Mouse (Mus musculus) embryo, embryonic 10 days (tissue): ENCODE measurements around the gene Sf3a2.
A peak's percentile ranks its signal among the peaks of the same experiment; 100 is the strongest.

ENCODE experiments used
- DNase-seq: peaks from one replicate; pipeline ENCODE4 v3.0.0-alpha.2; 2015; ENCODE audit warnings: low spot score

Gene Sf3a2

GRCm38 (mm10) chr10:80845055-80845693 lies 47.2 kb downstream of the Sf3a2 start:
- no peak for DNase-seq

- DNase-seq: no peak
Measured at GRCm38 (mm10) chr10:80845732-80846131, 47.7 kb downstream of the Sf3a2 start.

DNA sequence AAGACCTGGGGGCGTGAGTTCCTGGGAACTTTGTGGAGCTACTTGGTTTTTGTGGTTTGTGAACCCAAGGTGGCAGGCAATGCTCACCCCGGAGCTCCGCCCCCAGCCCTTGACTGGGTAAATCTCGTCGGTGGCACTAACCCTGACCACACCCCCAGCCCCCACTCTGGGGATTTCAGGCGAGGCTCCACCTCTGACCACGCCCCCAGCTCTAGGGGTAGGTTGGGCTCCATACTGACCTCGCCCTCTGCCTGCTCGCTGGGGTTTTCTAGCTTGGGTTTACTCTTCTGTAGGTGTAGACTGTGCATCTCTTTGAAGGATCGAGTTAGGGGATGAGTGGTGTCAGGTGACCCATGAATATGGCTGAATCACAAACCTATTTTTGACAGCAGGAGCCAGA lies 50.6 kb downstream of the Sf3a2 start:
- peak; percentile 66 for DNase-seq
